Mouse (Mus musculus): ENCODE data around the gene Gm5148.

- TF ChIP-seq EP300 (IDR thresholded peaks at IDR 0.05; ENCODE audit: low read depth) (no peak), CTCF (IDR thresholded peaks at IDR 0.05; ENCODE audit: low read depth) (no peak)
Measured at GRCm38 (mm10) chr3:37756005-37756404, 31.7 kb upstream of the Gm5148 start.
